Mouse (Mus musculus): Measurements from ENCODE around the gene Klf9. TPM values are rescaled to one million over a fixed set of nuclear protein-coding genes. Genes with fewer than 3 reads are reported as not detected.

The Klf9 gene
- polyA plus RNA-seq, 1 experiment from 2014 or later: 1.4 TPM

DNA sequence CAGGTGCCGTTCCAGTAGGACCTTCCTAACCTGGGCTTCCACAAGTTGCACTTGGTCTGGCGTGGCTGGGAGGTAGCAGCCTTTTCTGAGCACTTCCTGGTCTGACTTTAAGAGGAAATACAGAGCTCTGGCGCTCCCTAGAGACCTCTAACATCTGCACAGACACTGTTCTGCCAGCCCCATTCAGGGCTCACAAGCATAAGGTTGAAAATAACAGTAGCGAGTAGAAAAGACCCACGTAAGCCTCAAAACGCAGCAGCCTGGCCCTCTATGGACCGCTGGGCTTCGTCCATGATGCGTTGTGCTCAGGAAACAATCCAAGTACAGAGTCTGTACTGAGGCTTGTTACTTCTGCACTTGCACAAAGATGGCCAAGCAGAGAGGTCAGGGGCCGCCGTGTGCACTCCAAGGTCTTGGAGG lies 10.6 kb downstream of the Klf9 start:
- WGBS: 32% methylated on average over 11 of the region's 11 CpGs
- Histone ChIP-seq H3K9ac (ENCODE audit: low read length) (no peak overlapping the region), H3K27ac (ENCODE audit: low read depth, low read length) (no peak overlapping the region), H3K4me3 (ENCODE audit: low read depth, low read length) (no peak overlapping the region), H3K27me3 (ENCODE audit: control insufficient read depth, insufficient read depth, low read length) (no peaks in the 10 kb centered on the region), H3K9me3 (ENCODE audit: control insufficient read depth, low read length) (no peaks in the 10 kb centered on the region), H3K4me2 (ENCODE audit: low read depth) (no peak overlapping the region), H3K4me1 (ENCODE audit: control insufficient read depth, insufficient read depth, low read length) (no peaks in the 10 kb centered on the region), H3K36me3 (ENCODE audit: control insufficient read depth, insufficient read depth, low read length) (no peaks in the 10 kb centered on the region)
- ATAC-seq (ENCODE audit: insufficient read depth, low FRiP score, low TSS enrichment) (no peak), DNase-seq (ENCODE audit: low spot score) (no peak)

DNA sequence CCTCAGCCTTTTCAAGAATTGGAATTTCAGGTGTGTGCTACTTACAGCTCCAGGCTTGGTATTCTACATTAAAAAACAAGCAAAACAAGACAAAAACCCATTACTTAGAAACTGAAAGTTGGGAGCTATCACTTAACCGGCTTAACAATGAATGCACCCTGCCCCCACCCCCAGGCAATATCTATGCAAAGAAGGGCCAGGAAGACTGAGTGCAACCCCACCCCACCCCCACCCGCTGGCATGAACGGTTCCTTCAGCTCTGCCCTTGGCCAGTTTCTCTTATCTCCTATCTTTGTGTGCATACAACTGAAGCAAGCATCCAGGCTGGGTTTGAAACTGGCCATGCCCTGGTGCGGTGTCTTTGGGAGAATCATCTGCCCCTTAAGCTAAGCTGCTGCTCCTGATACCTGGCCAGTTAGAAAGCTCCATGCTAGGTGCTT lies 11.2 kb downstream of the Klf9 start:
- ATAC-seq (ENCODE audit: insufficient read depth, low FRiP score, low TSS enrichment) (no peak), DNase-seq (ENCODE audit: low spot score) (no peak)
- no peak overlapping the region for H3K4me2 ChIP-seq (ENCODE audit: low read depth)
- 38% methylated on average over 4 of the region's 4 CpGs for WGBS
- H3K4me1 ChIP-seq (ENCODE audit: control insufficient read depth, insufficient read depth, low read length): no peaks in the 10 kb centered on the region
- H3K27ac ChIP-seq (ENCODE audit: low read depth, low read length): no peak overlapping the region
- no peak overlapping the region for H3K9ac ChIP-seq (ENCODE audit: low read length)
- no peaks in the 10 kb centered on the region for H3K27me3 ChIP-seq (ENCODE audit: control insufficient read depth, insufficient read depth, low read length)
- no peaks in the 10 kb centered on the region for H3K9me3 ChIP-seq (ENCODE audit: control insufficient read depth, low read length)
- H3K36me3 ChIP-seq (ENCODE audit: control insufficient read depth, insufficient read depth, low read length): no peaks in the 10 kb centered on the region
- H3K4me3 ChIP-seq (ENCODE audit: low read depth, low read length): no peak overlapping the region

DNA sequence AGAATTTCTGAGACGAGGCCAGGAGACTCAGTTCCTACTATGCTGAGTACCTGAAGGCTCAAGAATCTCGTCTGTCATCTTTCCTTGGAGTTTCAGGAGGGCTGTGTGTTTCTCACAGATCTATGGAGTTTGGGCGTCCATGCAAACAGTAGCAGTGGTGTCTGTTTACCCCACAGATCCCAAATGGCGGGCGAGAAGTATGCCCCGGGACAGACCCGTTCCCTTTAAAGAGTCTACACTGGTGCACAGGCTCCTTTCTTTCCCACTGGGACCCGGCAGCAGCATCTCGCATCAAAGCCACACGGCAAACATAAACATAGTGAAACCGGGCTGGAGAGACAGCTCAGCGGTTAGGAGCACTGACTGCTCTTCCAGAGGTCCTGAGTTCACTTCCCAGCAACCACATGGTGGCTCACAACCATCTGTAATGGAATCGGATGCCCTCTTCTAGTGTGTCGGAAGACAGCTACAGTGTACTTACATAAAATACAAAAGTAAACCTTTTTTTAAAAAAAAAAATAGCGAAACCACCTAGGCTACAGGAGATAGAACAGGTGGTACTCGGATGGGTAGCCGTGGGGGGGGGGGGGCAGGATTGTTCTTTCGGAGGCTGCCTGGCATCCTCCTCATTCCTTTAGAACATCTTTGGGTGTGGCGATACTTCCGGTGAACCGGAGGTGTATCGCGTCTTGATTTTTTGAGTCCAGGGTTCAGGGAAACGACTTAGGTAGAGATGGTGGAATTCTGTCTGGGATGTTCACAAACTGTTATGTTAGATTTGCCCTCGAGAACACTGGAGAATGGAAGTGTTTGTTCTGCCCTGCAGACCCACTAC lies 12.0 kb downstream of the Klf9 start:
- WGBS: 71% methylated on average over 25 of the region's 25 CpGs
- no peak for ATAC-seq (ENCODE audit: insufficient read depth, low FRiP score, low TSS enrichment)
- no peaks in the 10 kb centered on the region for H3K4me1 ChIP-seq (ENCODE audit: control insufficient read depth, insufficient read depth, low read length)
- H3K9me3 ChIP-seq (ENCODE audit: control insufficient read depth, low read length): no peaks in the 10 kb centered on the region
- H3K27ac ChIP-seq (ENCODE audit: low read depth, low read length): no peak overlapping the region
- no peaks in the 10 kb centered on the region for H3K36me3 ChIP-seq (ENCODE audit: control insufficient read depth, insufficient read depth, low read length)
- no peak for DNase-seq (ENCODE audit: low spot score)
- H3K4me2 ChIP-seq (ENCODE audit: low read depth): no peak overlapping the region
- H3K4me3 ChIP-seq (ENCODE audit: low read depth, low read length): no peak overlapping the region
- H3K27me3 ChIP-seq (ENCODE audit: control insufficient read depth, insufficient read depth, low read length): no peaks in the 10 kb centered on the region
- H3K9ac ChIP-seq (ENCODE audit: low read length): no peak overlapping the region

DNA sequence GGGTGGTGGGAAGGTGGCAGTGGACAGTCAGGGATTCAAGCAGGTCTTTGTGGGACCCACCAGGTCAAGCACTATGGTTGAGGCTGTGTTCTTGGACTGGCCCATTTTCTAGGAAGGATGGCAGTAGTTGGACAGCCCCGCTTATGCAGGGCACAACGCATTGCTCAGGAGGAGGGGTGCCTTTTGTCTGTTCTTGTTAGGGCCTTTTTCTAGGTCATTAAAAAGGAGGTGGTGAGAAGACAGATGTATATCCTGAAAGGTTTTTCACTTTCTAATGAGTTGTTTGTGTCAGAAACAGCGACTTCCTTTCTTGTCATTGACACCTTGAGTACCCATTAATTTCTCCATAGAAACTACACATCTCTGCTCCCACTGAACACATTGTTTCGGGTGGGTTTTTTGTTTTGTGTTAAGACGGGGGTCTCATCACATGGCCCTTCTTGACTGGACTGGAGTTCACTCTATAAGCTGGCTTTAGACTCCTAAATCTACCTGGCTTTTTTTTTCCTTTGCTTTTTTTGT lies 12.6 kb downstream of the Klf9 start:
- Histone ChIP-seq H3K4me2 (ENCODE audit: low read depth) (no peak overlapping the region), H3K9me3 (ENCODE audit: control insufficient read depth, low read length) (no peaks in the 10 kb centered on the region), H3K9ac (ENCODE audit: low read length) (no peak overlapping the region), H3K4me1 (ENCODE audit: control insufficient read depth, insufficient read depth, low read length) (no peaks in the 10 kb centered on the region), H3K27me3 (ENCODE audit: control insufficient read depth, insufficient read depth, low read length) (no peaks in the 10 kb centered on the region), H3K36me3 (ENCODE audit: control insufficient read depth, insufficient read depth, low read length) (no peaks in the 10 kb centered on the region), H3K27ac (ENCODE audit: low read depth, low read length) (no peak overlapping the region), H3K4me3 (ENCODE audit: low read depth, low read length) (no peak overlapping the region)
- ATAC-seq (ENCODE audit: insufficient read depth, low FRiP score, low TSS enrichment): no peak
- DNase-seq (ENCODE audit: low spot score): no peak
- 70% methylated on average over 5 of the region's 5 CpGs for WGBS

DNA sequence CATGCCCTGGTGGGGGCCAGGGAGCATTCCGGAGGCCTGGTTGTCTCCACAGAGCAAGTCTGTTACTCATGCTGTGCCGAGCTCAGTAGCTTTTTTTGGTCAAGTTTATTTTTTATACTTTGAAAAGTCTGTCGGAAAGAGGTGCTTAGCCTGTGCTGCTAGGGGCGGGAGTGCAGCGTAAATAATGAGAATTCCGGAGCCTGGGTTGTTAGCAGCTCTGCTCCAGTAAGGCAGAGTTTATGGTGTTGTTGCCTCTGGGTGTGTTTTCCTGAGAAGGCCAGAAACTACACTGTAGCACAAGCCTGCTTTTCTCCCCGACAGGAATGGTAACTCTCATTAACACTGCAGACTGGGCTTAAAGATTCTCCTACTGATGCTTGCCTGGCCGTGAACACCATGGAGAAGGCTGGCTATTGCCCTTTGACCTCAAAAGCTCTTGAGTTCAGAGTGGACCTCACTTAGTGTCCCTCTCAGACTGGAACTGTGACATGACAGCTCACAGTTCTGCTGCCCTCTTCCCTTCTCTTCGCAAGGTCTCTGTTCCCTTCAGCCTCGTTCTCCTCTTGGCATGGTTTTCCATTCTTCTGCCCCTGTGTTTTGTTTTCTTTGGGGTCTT lies 18.9 kb downstream of the Klf9 start:
- DNase-seq (ENCODE audit: low spot score) (no peak), ATAC-seq (ENCODE audit: insufficient read depth, low FRiP score, low TSS enrichment) (no peak)
- 72% methylated on average over 10 of the region's 10 CpGs for WGBS
- no peaks in the 10 kb centered on the region for H3K27me3 ChIP-seq (ENCODE audit: control insufficient read depth, insufficient read depth, low read length)
- no peaks in the 10 kb centered on the region for H3K9me3 ChIP-seq (ENCODE audit: control insufficient read depth, low read length)
- no peak overlapping the region for H3K4me2 ChIP-seq (ENCODE audit: low read depth)
- H3K9ac ChIP-seq (ENCODE audit: low read length): no peak overlapping the region
- no peaks in the 10 kb centered on the region for H3K4me1 ChIP-seq (ENCODE audit: control insufficient read depth, insufficient read depth, low read length)
- no peak overlapping the region for H3K4me3 ChIP-seq (ENCODE audit: low read depth, low read length)
- no peak overlapping the region for H3K27ac ChIP-seq (ENCODE audit: low read depth, low read length)
- H3K36me3 ChIP-seq (ENCODE audit: control insufficient read depth, insufficient read depth, low read length): no peaks in the 10 kb centered on the region

DNA sequence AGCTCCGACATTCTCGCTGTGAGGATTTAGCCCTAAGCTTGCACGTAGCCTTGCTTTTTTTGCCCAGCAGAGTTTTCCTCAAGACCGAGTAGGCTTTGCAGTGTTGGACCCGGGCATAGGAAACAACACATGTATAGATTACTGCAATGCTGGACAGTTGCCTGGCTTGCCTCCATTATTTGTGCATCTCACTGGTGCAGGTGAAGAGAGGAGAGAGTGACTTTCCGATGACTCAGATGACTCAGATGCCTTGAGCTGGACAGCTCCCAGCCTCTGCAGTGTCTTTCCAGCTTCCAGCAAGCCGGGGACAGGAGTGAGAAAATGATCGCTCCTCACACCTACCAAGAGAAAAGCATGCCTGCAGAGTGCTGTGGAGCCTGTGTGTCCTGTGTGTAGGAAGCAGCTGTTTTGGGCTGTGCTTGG lies 21.4 kb downstream of the Klf9 start:
- Histone ChIP-seq H3K9me3 (ENCODE audit: control insufficient read depth, low read length) (no peaks in the 10 kb centered on the region), H3K36me3 (ENCODE audit: control insufficient read depth, insufficient read depth, low read length) (no peaks in the 10 kb centered on the region), H3K27me3 (ENCODE audit: control insufficient read depth, insufficient read depth, low read length) (no peaks in the 10 kb centered on the region), H3K4me2 (ENCODE audit: low read depth) (no peak overlapping the region), H3K9ac (ENCODE audit: low read length) (no peak overlapping the region), H3K4me3 (ENCODE audit: low read depth, low read length) (no peak overlapping the region), H3K27ac (ENCODE audit: low read depth, low read length) (no peak overlapping the region), H3K4me1 (ENCODE audit: control insufficient read depth, insufficient read depth, low read length) (no peaks in the 10 kb centered on the region; the same call in 1 of the 2 replicates)
- ATAC-seq (ENCODE audit: insufficient read depth, low FRiP score, low TSS enrichment) (no peak), DNase-seq (ENCODE audit: low spot score) (no peak)
- 45% methylated on average over 8 of the region's 8 CpGs for WGBS

DNA sequence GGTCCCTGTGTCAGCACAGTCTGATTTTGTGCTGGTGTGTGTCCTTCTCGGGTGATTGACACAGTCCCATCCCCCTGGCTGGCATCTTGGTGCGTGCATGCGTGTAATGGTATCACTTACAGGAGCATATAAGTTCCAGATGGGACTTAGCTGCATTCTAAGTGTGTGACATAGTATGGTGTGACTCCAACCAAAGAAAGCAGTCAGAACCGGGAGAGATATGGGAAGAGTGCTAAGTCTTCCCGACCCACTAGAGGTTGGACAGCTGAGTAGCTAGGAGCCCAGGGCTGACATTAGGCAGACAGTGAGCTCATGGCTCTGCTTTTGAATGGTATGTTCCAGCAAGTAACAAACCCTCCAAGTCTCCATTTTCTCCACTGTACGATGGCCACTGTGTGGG lies 21.9 kb downstream of the Klf9 start:
- DNase-seq (ENCODE audit: low spot score) (no peak), ATAC-seq (ENCODE audit: insufficient read depth, low FRiP score, low TSS enrichment) (no peak)
- H3K9ac ChIP-seq (ENCODE audit: low read length): no peak overlapping the region
- H3K27ac ChIP-seq (ENCODE audit: low read depth, low read length): no peak overlapping the region
- H3K4me3 ChIP-seq (ENCODE audit: low read depth, low read length): no peak overlapping the region
- no peaks in the 10 kb centered on the region for H3K9me3 ChIP-seq (ENCODE audit: control insufficient read depth, low read length)
- H3K27me3 ChIP-seq (ENCODE audit: control insufficient read depth, insufficient read depth, low read length): no peaks in the 10 kb centered on the region
- H3K4me1 ChIP-seq (ENCODE audit: control insufficient read depth, insufficient read depth, low read length): no peaks in the 10 kb centered on the region; the same call in 1 of the 2 replicates
- H3K4me2 ChIP-seq (ENCODE audit: low read depth): no peak overlapping the region
- 79% methylated on average over 6 of the region's 6 CpGs for WGBS
- H3K36me3 ChIP-seq (ENCODE audit: control insufficient read depth, insufficient read depth, low read length): no peaks in the 10 kb centered on the region

DNA sequence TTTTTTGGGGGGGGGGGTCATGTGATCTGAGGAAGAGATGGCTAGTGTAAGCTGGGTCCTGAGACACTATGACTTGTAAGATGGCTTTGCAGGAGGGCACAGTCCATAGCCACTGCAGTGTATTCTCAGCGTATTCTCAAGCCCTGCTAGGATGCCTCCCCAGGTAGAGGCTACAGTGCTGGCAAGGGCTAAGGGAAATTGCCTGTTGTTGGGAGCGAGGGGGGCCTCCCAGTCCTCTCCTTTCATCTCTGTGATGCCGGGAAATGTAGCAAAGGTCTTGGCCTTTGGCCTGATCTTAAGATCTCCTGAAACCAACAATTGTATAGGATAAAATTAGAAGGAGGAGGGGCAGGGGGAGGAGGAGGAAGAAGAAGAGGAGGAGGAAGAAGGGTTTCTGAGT lies 22.3 kb downstream of the Klf9 start:
- H3K36me3 ChIP-seq (ENCODE audit: control insufficient read depth, insufficient read depth, low read length): no peaks in the 10 kb centered on the region
- H3K9ac ChIP-seq (ENCODE audit: low read length): no peak overlapping the region
- ATAC-seq (ENCODE audit: insufficient read depth, low FRiP score, low TSS enrichment) (no peak), DNase-seq (ENCODE audit: low spot score) (no peak)
- 49% methylated on average over 3 of the region's 3 CpGs for WGBS
- no peaks in the 10 kb centered on the region; the same call in 1 of the 2 replicates for H3K4me1 ChIP-seq (ENCODE audit: control insufficient read depth, insufficient read depth, low read length)
- no peak overlapping the region for H3K4me2 ChIP-seq (ENCODE audit: low read depth)
- no peaks in the 10 kb centered on the region for H3K9me3 ChIP-seq (ENCODE audit: control insufficient read depth, low read length)
- H3K27ac ChIP-seq (ENCODE audit: low read depth, low read length): no peak overlapping the region
- H3K4me3 ChIP-seq (ENCODE audit: low read depth, low read length): no peak overlapping the region
- H3K27me3 ChIP-seq (ENCODE audit: control insufficient read depth, insufficient read depth, low read length): no peaks in the 10 kb centered on the region

Data from neural tube, embryonic 11.5 days (tissue).